Mouse (Mus musculus) kidney, adult 2 months (tissue): ENCODE data around the gene Laptm5. TPM values are rescaled to one million over a fixed set of nuclear protein-coding genes. Genes with fewer than 3 reads are reported as not detected.
A peak's percentile ranks its signal among the peaks of the same experiment; 100 is the strongest.

Experiments used
- DNase-seq: peaks from one replicate; pipeline ENCODE4 v3.0.0; 2021
- H3K27ac ChIP-seq: fragments of 200-500 bp; 2 replicates; pipeline ENCODE4 v1.5.1; 2012; ENCODE audit warnings: low read depth, low read length, control low read depth, inconsistent platforms; ENCODE audit not compliant: insufficient read depth
- H3K27me3 ChIP-seq: fragments of 200-500 bp; replicated peaks from 2 replicates; pipeline ENCODE4 v1.6.1; 2012; ENCODE audit warnings: mild to moderate bottlenecking, moderate library complexity, low read length, inconsistent platforms; ENCODE audit not compliant: control insufficient read depth, insufficient read depth
- H3K36me3 ChIP-seq: fragments of 200-500 bp; 2 replicates; pipeline ENCODE4 v1.6.1; 2012; ENCODE audit warnings: mild to moderate bottlenecking, moderate library complexity, low read length, inconsistent platforms; ENCODE audit not compliant: control insufficient read depth, insufficient read depth
- H3K4me1 ChIP-seq: fragments of 200-500 bp; 2 replicates; pipeline ENCODE4 v1.6.1; 2011; ENCODE audit warnings: low read length; ENCODE audit not compliant: control insufficient read depth, insufficient read depth
- H3K4me3 ChIP-seq: fragments of 200-500 bp; 2 replicates; pipeline ENCODE4 v1.5.1; 2011; ENCODE audit warnings: mild to moderate bottlenecking, low read depth, low read length, control low read depth; ENCODE audit not compliant: insufficient read depth
- CTCF ChIP-seq: fragments of 200-500 bp; conservative IDR thresholded peaks from 2 replicates; pipeline ENCODE4 v1.5.1; 2011; ENCODE audit warnings: low read depth, mild to moderate bottlenecking, control low read depth, low read length, moderate library complexity, mixed read lengths; ENCODE audit not compliant: insufficient read depth, insufficient read length
- POLR2A ChIP-seq: fragments of 200-500 bp; IDR thresholded peaks from one replicate; pipeline ENCODE4 v1.6.1; 2011; ENCODE audit warnings: low read depth, low read length, control low read depth
- WGBS: fragments of 180-500 bp; shearing (Covaris S2); methylation state at CpG from one replicate; pipeline ENCODE4 v1.1.7; 2018; 5-methylcytosine and 5-hydroxymethylcytosine counted together
- polyA plus RNA-seq: library from polyadenylated mRNA; depleted of rRNA; stranded (reverse); fragments of >200 nt; gene quantifications from 2 replicates; pipeline ENCODE4 v1.2.3, GENCODE M21; 2012

The Laptm5 gene
- polyA plus RNA-seq, 1 experiment, result 79.8 TPM

DNA sequence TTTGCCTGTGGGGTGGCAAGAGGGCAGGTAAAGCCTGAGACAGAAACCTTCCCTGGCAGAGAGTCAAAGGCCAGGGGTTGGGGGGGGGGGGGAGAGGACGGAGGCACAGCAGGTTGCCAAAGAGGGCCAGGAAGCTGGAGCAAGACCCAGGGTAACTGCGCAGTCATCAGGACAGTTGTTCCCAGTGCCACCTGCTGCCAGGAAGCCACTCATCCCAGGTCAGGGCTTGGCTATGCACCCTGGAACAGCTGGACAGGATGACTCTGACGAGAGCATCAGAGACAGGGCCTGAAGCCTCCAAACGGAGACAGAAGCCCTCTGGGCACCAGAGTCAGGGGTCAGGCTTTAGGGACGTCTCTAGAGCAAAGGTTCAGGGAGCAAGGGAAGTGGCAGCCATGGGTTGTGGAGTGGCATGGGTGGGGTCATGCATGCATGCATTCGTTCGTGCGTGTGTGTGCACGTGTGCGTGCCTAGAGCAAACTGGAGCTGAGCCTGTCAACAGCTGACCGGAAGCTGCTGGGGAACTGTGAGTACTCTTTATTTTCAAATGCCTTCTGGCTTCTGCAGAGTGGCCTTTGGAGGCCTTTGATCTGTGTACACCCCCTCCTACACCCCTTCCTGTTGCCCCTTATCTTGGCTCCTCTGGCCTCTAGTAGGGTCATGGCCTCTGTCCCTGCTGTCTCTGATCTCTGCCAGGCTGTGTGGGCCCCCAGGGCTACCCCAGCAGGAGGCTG, 23.0 kb upstream of the Laptm5 start:
- H3K36me3 ChIP-seq, result no peaks in the 10 kb centered on the region
- no peak overlapping the region for H3K27ac ChIP-seq
- 54% methylated on average over 11 of the region's 11 CpGs for WGBS
- no peaks in the 10 kb centered on the region for H3K4me1 ChIP-seq
- H3K4me3 ChIP-seq, result no peak overlapping the region
- peak; percentile 46 for DNase-seq
- TF ChIP-seq POLR2A (no peak), CTCF (no peak)
- no peaks in the 10 kb centered on the region for H3K27me3 ChIP-seq

DNA sequence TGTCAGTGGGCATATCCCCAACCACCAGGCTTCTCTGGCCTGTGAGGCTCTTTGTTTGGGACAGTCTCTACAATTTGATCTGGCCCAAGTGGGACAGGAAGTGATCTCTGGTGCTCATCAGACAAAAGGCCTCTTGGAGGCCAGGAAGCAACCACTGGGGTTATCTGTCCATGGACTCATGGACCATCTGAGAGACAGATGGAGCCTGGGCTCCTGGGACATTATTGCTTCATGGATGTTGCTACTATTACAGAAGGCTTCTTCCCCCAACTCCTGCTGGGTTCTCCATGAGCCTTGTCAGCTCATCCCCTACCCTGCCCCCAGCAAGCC, 22.4 kb upstream of the Laptm5 start:
- Histone ChIP-seq H3K4me1 (no peaks in the 10 kb centered on the region), H3K27me3 (no peaks in the 10 kb centered on the region), H3K36me3 (no peaks in the 10 kb centered on the region), H3K4me3 (no peak overlapping the region), H3K27ac (no peak overlapping the region)
- TF ChIP-seq POLR2A (no peak), CTCF (no peak)
- DNase-seq, result peak; percentile 42

DNA sequence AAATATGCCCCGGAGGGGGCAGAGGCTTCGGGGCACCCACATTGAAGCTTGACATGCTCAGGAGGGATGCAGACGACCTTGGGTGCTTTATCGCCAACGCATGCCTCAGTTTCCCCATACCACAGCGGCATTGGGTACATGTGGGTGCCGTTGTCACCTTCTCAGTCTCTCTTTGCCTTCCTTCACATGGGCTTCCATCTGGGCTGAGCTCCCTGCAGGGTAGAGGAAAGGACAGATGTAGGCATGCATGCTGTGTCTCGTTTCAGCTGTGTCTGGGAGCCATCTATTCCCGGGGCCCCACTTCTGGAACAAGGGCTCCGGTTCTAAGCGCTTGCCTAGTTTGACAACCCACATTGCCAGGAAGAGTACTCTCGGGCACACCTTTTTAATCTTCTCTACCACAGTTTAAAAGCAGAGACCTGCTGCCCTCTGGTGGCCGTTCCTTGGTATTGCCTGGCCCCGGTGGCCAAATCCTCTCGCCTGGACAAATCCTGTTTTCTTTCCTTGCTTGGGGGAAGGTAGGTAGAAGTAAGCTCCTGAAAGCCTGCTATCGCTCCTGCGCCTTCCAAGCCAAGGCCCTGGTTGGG, 20.8 kb upstream of the Laptm5 start:
- peak; percentile 71 for DNase-seq
- Histone ChIP-seq H3K27me3 (no peaks in the 10 kb centered on the region), H3K4me1 (no peaks in the 10 kb centered on the region), H3K27ac (no peak overlapping the region), H3K36me3 (no peaks in the 10 kb centered on the region), H3K4me3 (no peak overlapping the region)
- no peak for TF ChIP-seq POLR2A
- TF ChIP-seq CTCF, result peak; percentile 82
- 39% methylated on average over 17 of the region's 17 CpGs for WGBS

DNA sequence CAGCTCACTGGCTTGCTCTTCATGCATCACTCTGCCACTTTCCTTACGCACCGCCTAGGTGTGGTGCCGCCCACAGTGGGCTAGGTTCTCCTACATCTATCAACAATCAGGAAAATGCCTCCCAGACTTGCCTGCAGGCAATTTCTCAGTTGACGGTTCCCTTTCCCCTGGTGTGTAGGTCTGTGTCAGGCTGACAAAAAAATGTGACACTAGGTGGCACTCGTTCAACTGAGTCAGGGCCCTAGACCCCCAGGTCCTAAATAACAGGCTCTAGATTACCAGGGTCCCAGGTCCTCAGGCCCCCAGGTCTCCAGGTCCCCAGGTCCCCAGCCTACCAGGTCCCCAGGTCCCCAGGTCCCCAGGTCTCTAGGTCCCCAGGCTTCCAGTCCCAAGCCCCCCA, 19.2 kb upstream of the Laptm5 start:
- H3K27me3 ChIP-seq, result no peaks in the 10 kb centered on the region
- WGBS, result 64% methylated on average over 5 of the region's 5 CpGs
- H3K27ac ChIP-seq, result no peak overlapping the region
- H3K36me3 ChIP-seq, result no peaks in the 10 kb centered on the region
- H3K4me1 ChIP-seq, result no peaks in the 10 kb centered on the region
- DNase-seq, result no peak
- no peak for TF ChIP-seq POLR2A
- no peak for TF ChIP-seq CTCF
- H3K4me3 ChIP-seq, result no peak overlapping the region

DNA sequence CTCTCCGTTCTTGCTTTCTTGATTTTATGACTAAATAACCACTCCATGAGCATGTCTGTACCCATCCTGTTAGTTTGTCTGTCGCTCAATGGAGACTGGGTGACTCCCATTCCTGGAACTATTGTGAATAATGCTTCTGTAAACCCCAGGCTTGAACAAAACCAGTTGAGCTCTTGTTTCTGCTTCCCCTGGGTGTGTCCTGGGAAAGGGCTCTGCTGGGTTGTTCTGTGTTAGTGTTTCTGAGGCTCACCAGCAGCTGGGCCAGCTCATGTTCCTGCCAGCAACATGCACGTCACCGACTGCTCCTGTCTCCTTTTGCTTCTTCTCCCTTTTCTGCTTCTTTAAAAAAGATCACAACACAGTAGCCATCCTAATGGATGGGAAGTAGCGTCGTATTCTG, 17.2 kb upstream of the Laptm5 start:
- 70% methylated on average over 6 of the region's 6 CpGs for WGBS
- no peaks in the 10 kb centered on the region for H3K27me3 ChIP-seq
- H3K36me3 ChIP-seq, result no peaks in the 10 kb centered on the region
- no peaks in the 10 kb centered on the region for H3K4me1 ChIP-seq
- no peak for TF ChIP-seq POLR2A
- no peak for TF ChIP-seq CTCF
- H3K4me3 ChIP-seq, result no peak overlapping the region
- H3K27ac ChIP-seq, result no peak overlapping the region
- DNase-seq, result no peak

DNA sequence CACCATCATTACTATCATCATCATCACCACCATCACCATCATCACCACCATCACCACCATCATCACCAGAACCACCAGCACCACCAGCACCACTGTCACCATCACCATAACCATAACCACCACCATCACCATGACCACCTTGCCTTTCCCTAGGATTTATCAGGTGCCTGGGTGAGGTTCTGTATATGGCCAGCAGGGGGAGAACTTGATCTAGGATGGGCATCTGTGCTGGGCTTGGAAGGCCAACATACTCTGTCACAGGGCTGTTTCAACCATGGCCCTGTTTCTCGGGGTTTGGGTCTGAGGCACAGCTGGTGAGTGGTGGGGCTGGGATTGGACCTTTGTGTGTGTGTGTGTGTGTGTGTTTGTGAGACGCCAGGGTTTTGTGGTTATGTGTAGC, 16.6 kb upstream of the Laptm5 start:
- Histone ChIP-seq H3K27me3 (no peaks in the 10 kb centered on the region), H3K36me3 (no peaks in the 10 kb centered on the region), H3K4me3 (no peak overlapping the region), H3K27ac (no peak overlapping the region), H3K4me1 (no peaks in the 10 kb centered on the region)
- TF ChIP-seq POLR2A (no peak), CTCF (peak; percentile 30; the same call in 1 of the 2 replicates)
- no peak for DNase-seq
- 63% methylated on average over 2 of the region's 2 CpGs for WGBS

DNA sequence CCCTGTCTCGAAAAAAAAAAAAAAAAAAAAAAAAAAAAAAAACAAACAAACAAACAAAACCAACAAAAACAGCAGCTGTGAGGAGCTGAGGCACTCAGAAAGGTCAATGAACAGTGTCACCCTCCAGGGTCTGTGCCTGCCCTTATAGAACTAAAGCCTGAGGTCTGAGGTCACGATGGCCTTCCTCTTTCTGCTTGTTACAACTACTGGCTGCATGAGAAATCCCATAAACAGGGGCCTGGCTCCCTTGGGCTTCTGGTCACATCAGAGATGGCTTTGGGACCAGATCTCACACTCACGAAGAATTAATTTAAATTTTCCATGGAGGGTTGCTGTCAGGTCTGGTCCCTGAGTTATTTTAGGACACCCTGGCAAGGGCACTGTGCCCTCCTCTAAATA, 13.5 kb upstream of the Laptm5 start:
- no peaks in the 10 kb centered on the region for H3K27me3 ChIP-seq
- H3K36me3 ChIP-seq, result no peaks in the 10 kb centered on the region
- no peak for DNase-seq
- no peak overlapping the region for H3K4me3 ChIP-seq
- no peaks in the 10 kb centered on the region for H3K4me1 ChIP-seq
- TF ChIP-seq CTCF, result no peak
- TF ChIP-seq POLR2A, result no peak
- 77% methylated on average over 2 of the region's 3 CpGs for WGBS
- H3K27ac ChIP-seq, result no peak overlapping the region
